Mouse (Mus musculus) frontal cortex, postnatal 10 days (tissue): ENCODE measurements around the gene Per1.
A peak's percentile ranks its signal among the peaks of the same experiment; 100 is the strongest.

Experiments
- DNase-seq, 2 experiments: peaks; one replicate each; pipeline ENCODE4 v3.0.0; 2022; ENCODE audit warnings: low spot score in 2 of 2, mixed read lengths in 1 of 2

Per1 gene

GRCm38 (mm10) chr11:69133566-69133922 lies 38.5 kb downstream of the Per1 start:
- no peak for DNase-seq

DNA sequence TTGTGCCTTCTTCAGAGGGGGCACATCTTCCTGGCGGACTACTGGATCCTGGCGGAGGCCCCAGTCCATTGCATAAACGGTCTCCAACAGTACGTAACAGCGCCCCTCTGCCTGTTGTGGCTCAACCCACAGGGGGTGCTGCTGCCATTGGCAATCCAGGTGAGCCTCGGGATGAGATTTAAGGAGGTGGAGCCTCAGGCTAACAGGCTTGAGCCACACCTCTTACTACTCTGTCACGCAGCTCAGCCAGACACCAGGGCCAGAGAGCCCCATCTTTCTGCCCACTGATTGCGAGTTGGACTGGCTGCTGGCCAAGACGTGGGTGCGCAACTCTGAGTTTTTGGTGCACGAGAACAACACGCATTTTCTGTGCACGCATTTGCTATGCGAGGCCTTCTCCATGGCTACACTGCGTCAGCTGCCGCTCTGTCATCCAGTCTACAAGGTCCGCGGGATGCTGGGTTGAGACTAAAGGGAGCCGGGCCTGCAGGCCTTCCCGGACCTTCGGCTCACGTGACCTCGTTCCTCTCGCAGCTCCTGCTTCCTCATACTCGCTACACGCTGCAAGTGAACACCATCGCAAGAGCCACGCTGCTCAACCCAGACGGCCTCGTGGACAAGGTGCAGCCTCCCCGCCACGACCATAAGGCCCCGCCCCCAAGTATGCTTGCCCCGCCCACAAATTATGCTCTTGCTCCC lies 39.1 kb downstream of the Per1 start:
- DNase-seq, result peak; percentile 71 to 82

DNA sequence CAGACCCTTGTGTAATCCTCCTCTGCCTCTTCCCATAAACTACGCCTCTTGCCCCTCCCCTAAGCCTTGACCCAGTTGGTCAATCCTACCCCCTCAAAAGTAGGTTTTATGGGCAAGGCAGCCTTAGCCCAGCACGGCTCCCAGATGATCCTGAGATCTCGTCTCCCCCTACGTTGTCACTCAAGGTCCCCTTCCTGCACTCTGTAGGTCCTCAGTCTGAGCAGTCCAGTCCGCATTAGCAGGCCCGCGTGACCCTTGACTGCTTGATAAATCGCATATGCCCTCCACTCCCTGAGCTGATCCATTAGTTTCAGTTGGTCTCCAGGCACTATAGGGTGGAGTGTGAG lies 39.6 kb downstream of the Per1 start:
- DNase-seq, result no peak

GRCm38 (mm10) chr11:69135361-69135760 lies 40.3 kb downstream of the Per1 start:
- DNase-seq, result no peak

GRCm38 (mm10) chr11:69147546-69147945 lies 52.5 kb downstream of the Per1 start:
- no peak for DNase-seq

DNA sequence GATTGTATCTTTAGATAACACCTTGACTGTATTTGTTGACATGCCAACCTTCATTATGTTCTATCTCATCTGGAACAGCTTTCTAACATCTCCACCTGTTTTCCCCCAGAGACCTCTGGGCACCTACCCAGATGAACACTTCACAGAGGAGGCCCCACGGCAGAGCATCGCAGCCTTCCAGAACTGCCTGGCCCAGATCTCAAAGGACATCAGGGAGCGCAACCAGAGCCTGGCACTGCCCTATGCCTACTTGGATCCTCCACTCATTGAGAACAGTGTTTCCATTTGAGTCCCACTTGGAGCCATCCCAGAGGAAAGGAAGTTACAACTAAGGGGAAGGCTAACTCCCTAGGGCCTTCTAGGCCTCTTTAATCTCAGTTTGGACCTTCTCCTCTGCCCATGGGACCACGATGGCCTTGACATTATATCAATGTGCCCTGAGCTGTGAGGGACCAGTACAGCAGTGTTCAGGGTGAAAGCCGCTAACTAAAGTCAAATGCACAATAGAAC lies 53.5 kb downstream of the Per1 start:
- no peak for DNase-seq

GRCm38 (mm10) chr11:69149728-69150127 lies 54.7 kb downstream of the Per1 start:
- no peak for DNase-seq

DNA sequence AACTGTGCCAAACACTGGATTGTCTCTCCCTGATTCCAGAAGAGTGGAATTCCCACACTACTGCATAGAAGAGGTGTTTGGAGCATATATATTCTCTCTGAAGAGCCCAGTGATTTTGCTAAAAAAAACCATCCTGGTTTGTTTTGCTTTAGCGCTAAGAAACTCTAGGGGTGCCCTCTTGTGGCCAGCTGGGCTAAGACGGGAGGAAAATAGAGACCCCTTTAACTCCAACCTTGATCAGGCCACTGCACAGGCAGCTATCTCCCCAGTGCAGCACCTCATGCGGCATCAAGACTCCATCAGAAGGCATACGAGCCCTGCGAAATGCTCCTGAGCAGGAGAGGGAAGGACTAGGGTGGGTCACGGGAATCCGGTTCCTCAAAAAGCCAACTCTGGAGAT lies 55.4 kb downstream of the Per1 start:
- peak in 1 of 2 experiments; percentile 61 for DNase-seq

- DNase-seq, result no peak
Measured at GRCm38 (mm10) chr11:69151004-69151403, 56.0 kb downstream of the Per1 start.

DNA sequence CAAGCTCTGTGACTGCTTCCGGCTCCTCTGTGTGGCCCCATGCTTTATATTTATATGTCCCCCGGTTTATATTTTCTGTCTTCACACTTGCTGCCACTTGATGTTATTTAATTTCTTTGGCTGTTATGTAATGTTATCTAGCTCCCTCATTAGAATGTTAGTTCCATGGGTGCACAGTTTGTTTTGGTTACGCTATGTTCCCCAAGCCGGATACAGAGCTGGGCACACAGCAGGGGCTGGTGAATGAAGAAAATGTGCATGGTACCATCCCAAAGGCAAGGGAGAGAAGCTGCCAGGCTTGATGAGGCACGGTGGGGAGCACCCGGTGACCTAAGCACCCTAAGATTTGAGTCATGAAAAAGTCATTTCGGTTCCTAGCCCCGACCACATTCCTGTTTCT lies 58.8 kb downstream of the Per1 start:
- DNase-seq, result no peak

DNA sequence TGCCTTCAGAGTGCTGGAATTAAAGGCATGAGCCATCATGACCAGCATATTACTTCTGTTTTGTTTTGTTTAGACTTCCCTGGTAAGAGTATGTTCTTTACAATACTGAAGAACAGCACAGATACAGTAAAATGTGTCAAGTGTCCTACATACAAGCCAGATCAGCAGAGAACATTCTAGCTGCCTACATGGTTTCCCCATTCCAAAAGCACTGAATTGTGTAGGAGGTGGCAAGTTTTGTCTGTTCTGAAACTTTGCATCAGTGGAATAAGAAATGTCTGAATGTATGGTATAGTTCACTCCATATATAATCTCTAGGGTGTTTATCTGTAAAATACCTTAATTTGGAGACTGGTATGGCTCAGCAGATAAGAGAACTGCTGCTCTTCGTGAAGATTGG lies 60.3 kb downstream of the Per1 start:
- no peak for DNase-seq

GRCm38 (mm10) chr11:69156800-69157199 lies 61.8 kb downstream of the Per1 start, which contains the start of gene Alox12b:
Alox12b (plus strand) TSS chr11:69156989.
- no peak for DNase-seq
